Comparison of ENCODE assay signal across 8 mouse cellular contexts in genomic region chr16:93686945-93687344, GRCm38 (mm10). TPM values are rescaled to one million over a fixed set of nuclear protein-coding genes. Genes with fewer than 3 reads are reported as not detected.
A peak's percentile ranks its signal among the peaks of the same experiment; 100 is the strongest.
DNase-seq lines count a peak whose midpoint lies in the region; ATAC-seq and TF ChIP-seq lines count a peak whose summit lies in the region.

No protein-coding gene starts in this region.

- peak in 2 of 3 experiments; percentile 55 to 91; a peak in 4 of 6 replicates for TF ChIP-seq CTCF in MEL (IDR thresholded peaks at IDR 0.05 in 2 of 3, conservative IDR thresholded peaks at IDR 0.05 in 1 of 3; ENCODE audit: control insufficient read depth in 1 of 3, insufficient read depth in 1 of 3, low read depth in 2 of 3, low read length in 3 of 3, poor library complexity in 1 of 3, severe bottlenecking in 1 of 3)

- no peak for ATAC-seq in kidney, embryonic 14.5 days (ENCODE audit: low FRiP score, low TSS enrichment)
- ATAC-seq in liver, embryonic 15.5 days (ENCODE audit: insufficient read depth): no peak

- peak; percentile 92 for TF ChIP-seq RAD21 in MEL (IDR thresholded peaks at IDR 0.05; ENCODE audit: low read depth, low read length)

- no peak overlapping the region for H3K9ac ChIP-seq in kidney, embryonic 14.5 days (ENCODE audit: low read depth, low read length)
- H3K9ac ChIP-seq in MEL (ENCODE audit: control insufficient read depth, low read depth, low read length, poor library complexity, severe bottlenecking): no peak overlapping the region
- H3K9ac ChIP-seq in liver, embryonic 15.5 days: no peak overlapping the region

- no peak overlapping the region for H3K27ac ChIP-seq in kidney, embryonic 14.5 days (ENCODE audit: low read depth, low read length)
- H3K27ac ChIP-seq in MEL (ENCODE audit: control insufficient read depth, low read depth, low read length): no peak overlapping the region
- no peak overlapping the region for H3K27ac ChIP-seq in liver, embryonic 15.5 days (replicated peaks)

- H3K79me2 ChIP-seq in MEL (ENCODE audit: control insufficient read depth, insufficient read depth, low read length, poor library complexity): no peaks in the 10 kb centered on the region

- H3K4me1 ChIP-seq in kidney, embryonic 14.5 days (ENCODE audit: control insufficient read depth, insufficient read depth, low read length): peaks cover 8% of the 10 kb centered on the region; the same call in 1 of the 2 replicates
- peaks cover 0 to 6% of the 10 kb centered on the region in 2 experiments; a peak in 2 of 4 replicates for H3K4me1 ChIP-seq in MEL (ENCODE audit: control insufficient read depth in 1 of 2, insufficient read depth in 2 of 2, low read length in 2 of 2)
- H3K4me1 ChIP-seq in liver, embryonic 15.5 days (replicated peaks): peaks cover 17% of the 10 kb centered on the region

- H3K36me3 ChIP-seq in kidney, embryonic 14.5 days (ENCODE audit: control insufficient read depth, insufficient read depth, low read length): no peaks in the 10 kb centered on the region
- H3K36me3 ChIP-seq in MEL (ENCODE audit: control insufficient read depth in 1 of 2, insufficient read depth in 2 of 2, low read length in 2 of 2): no peaks in the 10 kb centered on the region
- H3K36me3 ChIP-seq in liver, embryonic 15.5 days (replicated peaks): no peaks in the 10 kb centered on the region

- WGBS in kidney, embryonic 14.5 days: 22% methylated on average over 5 of the region's 5 CpGs
- 33% methylated on average over 5 of the region's 5 CpGs for WGBS in liver, embryonic 15.5 days (ENCODE audit: insufficient replicate concordance)

- no peak overlapping the region for H3K4me2 ChIP-seq in kidney, embryonic 14.5 days (replicated peaks; ENCODE audit: low read depth, low read length)
- H3K4me2 ChIP-seq in liver, embryonic 15.5 days: 0 out of 2 replicates have a peak overlapping the region, but pooled peaks have one; percentile 18

- H3K27me3 ChIP-seq in kidney, embryonic 14.5 days (ENCODE audit: control insufficient read depth, insufficient read depth, low read length): peaks cover 25% of the 10 kb centered on the region
- H3K27me3 ChIP-seq in MEL (ENCODE audit: control insufficient read depth in 1 of 2, insufficient read depth in 2 of 2, low read length in 2 of 2): no peaks in the 10 kb centered on the region
- peaks cover 50% of the 10 kb centered on the region for H3K27me3 ChIP-seq in liver, embryonic 15.5 days

- no peak for TF ChIP-seq EP300 in MEL (IDR thresholded peaks at IDR 0.05; ENCODE audit: low read depth in 1 of 2, low read length in 2 of 2)

- intact Hi-C loops in left cerebral cortex, postnatal 4 days (cut with DNase I): no loop called here

- no peak for TF ChIP-seq POLR2A in MEL (IDR thresholded peaks at IDR 0.05; ENCODE audit: control insufficient read depth in 1 of 2, insufficient read depth in 1 of 2, low read depth in 1 of 2, low read length in 2 of 2, poor library complexity in 1 of 2)

- H3K4me3 ChIP-seq in kidney, embryonic 14.5 days (ENCODE audit: low read length): no peak overlapping the region
- peak overlapping the region; percentile 43 to 56 for H3K4me3 ChIP-seq in MEL (ENCODE audit: control insufficient read depth in 1 of 2, insufficient read depth in 1 of 2, low read depth in 2 of 2, low read length in 2 of 2)
- H3K4me3 ChIP-seq in liver, embryonic 15.5 days (replicated peaks): no peak overlapping the region

- peak; percentile 12 for DNase-seq in kidney, adult 11 months
- peak; percentile 78 for DNase-seq in MEL (ENCODE audit: low read depth, low spot score)
- peak; percentile 20 for DNase-seq in embryo, embryonic 9.5 days (ENCODE audit: extremely low spot score)
- no peak for DNase-seq in layer of hippocampus, postnatal 25 days (ENCODE audit: extremely low spot score in 1 of 2, low spot score in 1 of 2)
- DNase-seq in left cerebral cortex, postnatal 4 days: no peak
- DNase-seq in spleen, postnatal 4 days (ENCODE audit: low spot score in 2 of 2): no peak

- H3K9me3 ChIP-seq in kidney, embryonic 14.5 days (ENCODE audit: control insufficient read depth, low read length): no peaks in the 10 kb centered on the region
- no peaks in the 10 kb centered on the region for H3K9me3 ChIP-seq in MEL (replicated peaks; ENCODE audit: insufficient read depth, low read length)
- no peaks in the 10 kb centered on the region for H3K9me3 ChIP-seq in liver, embryonic 15.5 days (replicated peaks)

TF ChIP-seq in MEL, 35 proteins besides CTCF, POLR2A, EP300 and RAD21:
- TF ChIP-seq NRF1 (IDR thresholded peaks at IDR 0.05; ENCODE audit: insufficient read depth, low read depth, low read length, poor library complexity, severe bottlenecking): no peak
- peak; percentile 77 for TF ChIP-seq ZC3H11A (IDR thresholded peaks at IDR 0.05; ENCODE audit: low read depth, low read length)
- TF ChIP-seq MYC (IDR thresholded peaks at IDR 0.05; ENCODE audit: low read depth, low read length): peak; percentile 50; the same call in 1 of the 2 replicates
- TF ChIP-seq KAT2A (conservative IDR thresholded peaks at IDR 0.05; ENCODE audit: low read depth, low read length): no peak
- no peak for TF ChIP-seq USF2 (IDR thresholded peaks at IDR 0.05; ENCODE audit: borderline replicate concordance in 1 of 2, insufficient read depth in 1 of 2, low read depth in 1 of 2, low read length in 2 of 2)
- TF ChIP-seq GATA1 (IDR thresholded peaks at IDR 0.05; ENCODE audit: low read depth, low read length): no peak
- TF ChIP-seq SIN3A (IDR thresholded peaks at IDR 0.05; ENCODE audit: low read length): peak; percentile 71; the same call in 1 of the 2 replicates
- TF ChIP-seq BHLHE40 (IDR thresholded peaks at IDR 0.05; ENCODE audit: borderline replicate concordance, low read depth, low read length): no peak
- TF ChIP-seq E2F4 (IDR thresholded peaks at IDR 0.05; ENCODE audit: borderline replicate concordance, low read depth, low read length): no peak
- TF ChIP-seq MAX (IDR thresholded peaks at IDR 0.05; ENCODE audit: low read length): peak; percentile 34; the same call in 1 of the 2 replicates
- TF ChIP-seq SMC3 (IDR thresholded peaks at IDR 0.05; ENCODE audit: low read depth, low read length): peak; percentile 81
- no peak for TF ChIP-seq TAL1 (IDR thresholded peaks at IDR 0.05; ENCODE audit: low read length)
- 0 out of 2 replicates have a peak, but pooled peaks have one; percentile 15 for TF ChIP-seq TBP (IDR thresholded peaks at IDR 0.05; ENCODE audit: low read depth, low read length)
- no peak for TF ChIP-seq ZNF384 (IDR thresholded peaks at IDR 0.05; ENCODE audit: low read depth, low read length)
- no peak for TF ChIP-seq MXI1 (IDR thresholded peaks at IDR 0.05; ENCODE audit: low read depth, low read length)

RNA-seq across cellular contexts. Expression of gene Cbr3, which starts 3.9 kb away (rescaled TPM):
- 3.4 and 4.1 TPM in 2 replicates for polyA plus RNA-seq in kidney, embryonic 14.5 days (2014; fragmentation: Nextera tagmentation; extraction: Ambion mirVana)
- not detected in 2 replicates for total RNA-seq in MEL (2012; rRNA removed)
- polyA plus RNA-seq in MEL (2012; ENCODE audit: insufficient read depth in 1 of 2, insufficient read length in 2 of 2, low read depth in 1 of 2, low replicate concordance in 2 of 2, missing spikeins in 1 of 2): not detected
- 0.38 and 0.48 TPM in 2 replicates for polyA plus RNA-seq in liver, embryonic 15.5 days (2015; fragmentation: Nextera tagmentation; extraction: Ambion mirVana)
- 10 to 100 TPM; 18.1 to 19.7 TPM for total RNA-seq in layer of hippocampus, postnatal 25 days (2021)
- 1 to 10 TPM; 7.3 to 8.1 TPM for total RNA-seq in left cerebral cortex, postnatal 4 days (2021)

RNA-seq across cellular contexts. Expression of gene Dop1b, which starts 24.8 kb away (rescaled TPM):
- polyA plus RNA-seq in kidney, embryonic 14.5 days (2014; fragmentation: Nextera tagmentation; extraction: Ambion mirVana): 21.4 and 21.6 TPM in 2 replicates
- total RNA-seq in MEL (2012; rRNA removed): 5.8 TPM in 2 replicates
- 10 to 100 TPM in 1 of 2 experiments, not detected in 1; 11.3 TPM for polyA plus RNA-seq in MEL (2012; ENCODE audit: insufficient read depth in 1 of 2, insufficient read length in 2 of 2, low read depth in 1 of 2, low replicate concordance in 2 of 2, missing spikeins in 1 of 2)
- 12.2 and 15.8 TPM in 2 replicates for polyA plus RNA-seq in liver, embryonic 15.5 days (2015; fragmentation: Nextera tagmentation; extraction: Ambion mirVana)
- total RNA-seq in layer of hippocampus, postnatal 25 days (2021): 100 to 1,000 TPM; 101 to 104 TPM
- total RNA-seq in left cerebral cortex, postnatal 4 days (2021): 10 to 100 TPM; 94.6 to 97.1 TPM

RNA-seq across cellular contexts. Expression of gene Gm5678, which starts 59.0 kb away (rescaled TPM):
- polyA plus RNA-seq in kidney, embryonic 14.5 days (2014; fragmentation: Nextera tagmentation; extraction: Ambion mirVana): not detected in 2 replicates
- not detected in 2 replicates for total RNA-seq in MEL (2012; rRNA removed)
- 1 to 10 TPM in 1 of 2 experiments, not detected in 1; 4.6 TPM for polyA plus RNA-seq in MEL (2012; ENCODE audit: insufficient read depth in 1 of 2, insufficient read length in 2 of 2, low read depth in 1 of 2, low replicate concordance in 2 of 2, missing spikeins in 1 of 2)
- not detected in 2 replicates for polyA plus RNA-seq in liver, embryonic 15.5 days (2015; fragmentation: Nextera tagmentation; extraction: Ambion mirVana)
- total RNA-seq in layer of hippocampus, postnatal 25 days (2021): 1 to 10 TPM; 3.5 to 3.6 TPM
- total RNA-seq in left cerebral cortex, postnatal 4 days (2021): 1 to 10 TPM; 1.6 to 2.5 TPM

Comparison
In these comparisons a context has a peak if more than half of its experiments do, and no peak if none do; other contexts are left out.
1. DNase-seq: peak in kidney, adult 11 months (single experiment), MEL (single experiment) and embryo, embryonic 9.5 days (single experiment); none in layer of hippocampus, postnatal 25 days (0 of 2), left cerebral cortex, postnatal 4 days (single experiment) and spleen, postnatal 4 days (0 of 2).
2. H3K4me3 ChIP-seq: peak in MEL (2 of 2); none in kidney, embryonic 14.5 days (single experiment) and liver, embryonic 15.5 days (single experiment).
3. RNA of gene Dop1b, which starts 24.8 kb away (total RNA-seq): 101 to 104 TPM in layer of hippocampus, postnatal 25 days and 94.6 to 97.1 TPM in left cerebral cortex, postnatal 4 days; 5.8 TPM in MEL; every median in the first group is over 10 times any median in the second.